Mouse (Mus musculus): ENCODE measurements at regions not wholly inside any gene's neighbourhood (a gene's known extent, or its start where the extent isn't known, plus 50 kb on each side); places are given as distances from the start of the nearest gene placed in this dataset.

DNA sequence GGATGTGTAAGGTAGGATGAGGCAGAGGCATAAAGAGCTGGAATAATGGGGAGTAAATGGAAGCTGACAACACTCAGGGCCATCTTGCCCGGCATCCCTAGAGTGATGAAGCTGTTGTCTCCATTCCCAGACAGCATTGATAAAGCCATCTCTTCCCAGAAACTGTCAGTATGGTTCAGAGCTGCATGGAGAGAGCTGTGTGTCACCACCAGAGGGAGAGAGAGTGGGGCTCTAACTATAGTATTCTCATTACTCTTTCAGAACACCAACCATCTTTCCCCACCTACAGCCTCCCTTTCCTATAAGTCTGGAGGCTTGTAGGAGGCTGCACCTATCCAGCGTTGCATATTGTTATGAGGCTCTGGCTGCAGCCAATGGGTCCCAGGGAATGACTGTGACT, 264.0 kb upstream of the Dusp10 start:
- DNase-seq (ENCODE audit: low spot score): no peak

DNA sequence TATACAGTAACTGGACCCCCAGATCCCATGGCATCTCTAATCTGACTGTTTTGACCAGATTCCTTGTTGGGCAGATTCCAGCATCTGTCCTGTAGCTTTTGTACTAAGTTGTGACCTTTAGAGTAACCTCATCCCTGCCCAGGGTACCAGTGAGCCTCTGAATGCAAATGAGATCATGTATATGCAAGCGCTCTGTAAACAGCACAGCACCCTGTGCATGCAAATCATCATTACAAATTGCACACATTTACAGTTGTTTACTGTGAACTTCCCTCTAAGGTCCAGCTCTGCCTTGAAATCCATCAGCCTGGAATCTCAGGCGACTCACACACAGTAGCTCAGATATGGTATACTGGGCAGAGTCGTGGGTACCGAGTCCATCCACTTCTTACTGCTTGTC, 258.6 kb upstream of the Dusp10 start:
- no peak for DNase-seq (ENCODE audit: low spot score)

DNA sequence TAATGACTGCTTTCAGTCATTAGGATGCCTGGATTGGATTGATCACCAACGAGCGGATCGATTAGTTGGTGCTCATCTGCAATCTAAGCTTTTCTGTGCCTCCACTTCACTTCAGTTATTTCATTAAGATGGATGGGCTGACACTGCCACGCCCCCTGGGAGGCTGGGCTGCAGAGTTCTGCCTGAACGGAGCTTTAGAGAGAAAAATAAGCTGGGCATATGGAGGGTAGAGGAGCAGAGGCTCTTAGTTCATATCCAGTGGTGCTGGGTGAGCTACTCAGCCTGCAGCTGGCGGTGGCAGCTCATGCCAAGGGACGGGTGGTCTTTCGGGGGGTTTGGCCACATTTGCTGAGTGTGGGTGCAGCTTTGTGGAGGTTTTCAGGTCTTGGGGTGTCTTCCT, 256.4 kb upstream of the Dusp10 start:
- no peak for DNase-seq (ENCODE audit: low spot score)

DNA sequence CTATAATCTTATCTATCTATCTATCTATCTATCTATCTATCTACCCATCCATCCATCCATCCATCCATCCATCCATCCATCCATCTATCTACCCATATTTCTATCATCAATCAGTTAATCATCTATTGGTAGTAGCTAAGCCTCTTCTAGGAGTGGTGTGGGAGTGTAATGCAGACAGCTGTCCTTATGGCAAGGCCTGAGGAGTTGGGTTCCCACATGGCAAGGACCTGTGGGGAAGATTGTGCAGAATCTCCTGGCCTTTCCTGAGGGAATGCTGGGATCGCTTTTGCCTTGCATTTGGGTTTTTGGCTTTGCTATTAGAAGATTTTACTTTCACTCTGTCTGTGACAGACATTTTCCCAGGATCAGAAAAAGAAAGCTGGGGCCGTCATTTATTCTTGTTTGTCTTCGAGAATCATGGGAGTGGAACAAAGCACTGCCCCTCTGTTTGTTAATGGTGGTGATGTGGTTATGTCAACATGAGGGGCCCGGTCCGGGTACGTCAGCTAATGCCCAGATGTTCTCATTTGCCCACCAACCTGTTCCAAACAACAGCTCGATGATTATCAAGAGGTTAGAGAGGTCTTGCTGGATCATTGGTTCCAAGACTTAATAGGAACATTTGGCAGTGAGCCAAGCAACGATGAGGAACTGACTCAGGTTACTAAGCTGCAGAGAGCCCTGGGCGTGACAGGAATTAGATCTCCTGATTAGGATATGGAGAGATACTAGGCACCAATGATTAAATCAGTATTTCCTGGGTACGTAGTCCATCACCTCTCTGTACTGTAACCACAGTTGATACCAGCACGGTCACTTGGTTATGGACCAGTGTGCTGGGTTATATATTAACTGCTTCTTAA, 249.0 kb upstream of the Dusp10 start:
- DNase-seq (ENCODE audit: low spot score): no peak

DNA sequence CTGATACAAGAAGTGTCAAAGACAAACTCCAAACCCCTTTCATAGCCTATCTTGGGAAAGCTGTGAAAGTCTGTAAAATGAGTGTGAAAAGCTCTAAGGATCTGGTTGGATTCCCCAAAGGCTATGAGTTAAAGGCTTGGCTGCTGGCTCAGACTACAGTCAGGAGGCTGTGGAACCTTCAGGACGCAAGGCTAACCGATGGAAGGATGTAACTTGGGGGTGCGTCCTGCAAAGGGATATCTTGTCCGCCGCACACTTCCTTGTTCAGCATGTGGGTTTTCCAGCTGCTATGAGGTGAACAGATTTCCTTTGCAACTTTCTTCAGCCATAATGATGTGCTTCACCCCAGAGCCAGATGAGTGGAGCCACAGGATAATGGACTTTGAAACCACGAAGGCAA, 240.3 kb upstream of the Dusp10 start:
- no peak for DNase-seq (ENCODE audit: low spot score)

DNA sequence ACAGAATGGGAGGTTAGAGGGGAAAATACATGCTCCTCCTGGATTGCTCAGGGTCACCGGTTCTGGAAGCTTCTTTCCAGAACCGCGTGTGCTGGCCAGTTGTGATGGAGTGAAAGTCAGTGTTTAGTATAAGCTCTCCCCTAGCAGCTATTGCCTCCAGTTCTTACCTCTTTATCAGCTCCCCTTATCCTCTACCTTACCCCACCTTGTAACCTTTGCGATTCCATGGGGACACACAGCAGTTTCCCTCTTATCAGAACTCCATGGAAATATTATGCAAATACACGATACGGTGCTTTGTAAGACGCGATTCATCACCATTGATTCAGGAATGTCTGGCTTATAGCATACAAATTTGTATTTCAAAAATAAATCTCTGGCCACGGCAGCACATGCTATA, 232.9 kb upstream of the Dusp10 start:
- no peak for DNase-seq (ENCODE audit: low spot score)

DNA sequence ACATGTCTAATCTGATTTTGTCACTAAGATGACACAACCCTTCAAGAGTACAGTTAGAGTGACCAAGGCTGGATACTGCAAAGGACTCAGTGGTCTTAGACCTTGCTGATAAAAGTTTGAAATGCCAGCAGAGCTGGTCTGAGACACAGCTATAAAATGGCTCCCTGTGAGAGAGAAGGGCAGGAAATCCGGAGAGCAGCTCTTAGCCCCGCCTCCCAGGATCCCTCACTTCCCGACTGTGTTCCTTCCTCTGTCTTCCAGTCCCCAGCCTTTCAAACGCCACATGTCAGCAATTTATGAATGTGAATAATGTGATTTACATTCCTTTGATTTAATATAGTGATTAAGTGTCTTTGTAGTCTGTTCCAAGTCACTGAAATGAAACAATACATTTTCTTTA, 232.3 kb upstream of the Dusp10 start:
- DNase-seq (ENCODE audit: low spot score): no peak

DNA sequence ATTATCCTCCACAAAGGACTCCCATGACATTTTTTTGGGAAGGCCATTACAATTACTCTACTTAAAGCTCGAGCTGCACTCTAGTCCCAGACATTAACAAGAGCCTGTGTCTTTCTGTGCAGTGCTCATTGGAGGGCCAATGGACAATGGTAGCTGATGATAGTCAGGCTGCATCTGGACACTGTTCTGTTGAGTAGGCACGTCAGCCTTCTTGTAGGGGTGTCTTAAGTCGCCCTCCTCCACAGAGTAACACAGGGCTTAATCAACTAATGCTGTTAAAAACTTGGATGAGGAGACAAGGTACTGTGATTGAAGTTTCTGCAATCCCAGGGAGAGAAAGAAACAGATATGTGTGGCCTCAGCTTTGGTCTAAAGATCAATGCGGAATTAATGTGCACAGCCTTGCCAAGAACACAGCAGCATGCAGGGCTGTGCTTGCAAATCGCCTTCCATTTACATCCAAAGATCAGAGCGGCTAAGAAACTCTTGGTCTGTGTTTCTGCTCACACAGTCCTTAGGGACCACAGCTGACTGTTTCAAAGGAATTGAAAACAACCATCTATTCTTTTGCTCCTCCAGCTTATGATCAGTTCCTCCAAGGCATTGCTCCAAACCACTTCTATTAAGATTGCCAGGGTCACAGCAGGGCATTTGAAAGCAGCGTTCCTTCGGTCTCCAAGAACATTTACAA, 229.5 kb upstream of the Dusp10 start:
- DNase-seq (ENCODE audit: low spot score): no peak

DNA sequence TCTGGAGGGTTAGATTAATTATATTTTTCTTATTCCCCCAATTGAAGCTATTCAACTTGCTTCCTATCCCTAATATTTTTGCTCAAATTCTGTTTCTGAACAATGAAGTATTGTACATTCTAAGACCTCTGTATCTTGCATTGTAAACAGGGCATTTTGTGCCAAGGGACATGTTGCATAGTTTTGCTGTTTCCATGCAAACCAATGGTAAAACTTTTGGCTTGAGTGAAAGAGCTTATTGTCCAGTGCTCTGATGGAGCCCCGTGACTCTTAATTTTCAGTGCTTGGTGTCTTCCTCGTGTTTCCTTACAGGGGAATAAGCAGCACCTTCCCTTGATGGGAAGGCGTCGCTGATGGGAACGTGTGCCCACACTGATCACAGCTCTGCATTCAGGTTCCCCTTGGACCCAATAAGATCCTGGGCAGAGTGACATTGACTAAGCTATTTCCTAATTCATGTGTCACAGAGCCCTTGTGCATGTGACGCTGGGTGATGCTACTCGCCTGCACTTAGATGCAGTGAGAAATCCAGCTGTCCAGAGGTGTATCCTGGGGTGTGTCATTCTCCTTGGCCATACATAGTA, 220.8 kb upstream of the Dusp10 start:
- DNase-seq (ENCODE audit: low spot score): no peak

DNA sequence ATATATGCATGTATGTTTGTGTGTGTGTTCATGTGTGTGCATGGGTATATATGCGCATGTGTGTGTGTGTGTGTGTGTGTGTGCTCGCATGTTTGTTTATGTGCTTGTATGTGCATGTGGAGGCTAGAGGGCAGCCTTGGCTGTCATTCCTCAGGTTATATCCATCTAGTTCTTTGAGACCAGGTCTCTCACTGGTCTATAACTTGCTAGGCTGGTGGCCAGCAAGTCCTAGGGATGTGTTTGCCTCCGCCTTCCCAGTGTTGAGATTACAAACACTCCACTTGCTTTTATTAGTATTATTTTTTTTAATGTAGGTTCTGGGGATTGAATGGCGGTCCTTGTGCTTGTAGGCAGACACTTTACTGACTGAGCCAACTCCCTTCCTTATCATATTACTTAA, 219.8 kb upstream of the Dusp10 start:
- DNase-seq (ENCODE audit: low spot score): no peak

DNA sequence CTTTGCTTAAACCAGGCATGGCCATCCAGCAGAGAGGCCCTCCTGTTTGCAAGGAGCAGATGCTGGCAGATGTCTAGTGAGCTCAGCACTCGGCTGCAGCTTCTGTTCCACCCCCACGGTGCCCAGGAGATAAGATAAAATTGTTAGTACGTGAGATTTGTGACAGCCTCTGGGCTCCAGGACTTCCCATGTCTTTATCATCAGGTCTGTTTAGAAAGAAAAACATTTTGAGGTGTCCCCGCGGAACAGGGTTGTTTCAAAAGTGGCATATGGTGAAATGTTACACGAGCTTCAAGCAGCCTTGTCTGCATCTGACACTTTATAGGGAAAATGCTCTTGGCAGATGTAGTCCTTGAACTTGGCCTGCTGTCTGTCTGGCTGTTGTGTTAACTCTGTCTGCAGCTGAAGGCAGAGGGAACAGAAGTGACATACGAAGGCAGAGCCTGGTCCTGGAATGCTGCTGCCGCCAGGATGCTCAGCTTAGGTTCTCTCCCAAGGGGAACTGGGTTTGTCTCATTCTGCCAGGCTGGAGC, 219.1 kb upstream of the Dusp10 start:
- no peak for DNase-seq (ENCODE audit: low spot score)

DNA sequence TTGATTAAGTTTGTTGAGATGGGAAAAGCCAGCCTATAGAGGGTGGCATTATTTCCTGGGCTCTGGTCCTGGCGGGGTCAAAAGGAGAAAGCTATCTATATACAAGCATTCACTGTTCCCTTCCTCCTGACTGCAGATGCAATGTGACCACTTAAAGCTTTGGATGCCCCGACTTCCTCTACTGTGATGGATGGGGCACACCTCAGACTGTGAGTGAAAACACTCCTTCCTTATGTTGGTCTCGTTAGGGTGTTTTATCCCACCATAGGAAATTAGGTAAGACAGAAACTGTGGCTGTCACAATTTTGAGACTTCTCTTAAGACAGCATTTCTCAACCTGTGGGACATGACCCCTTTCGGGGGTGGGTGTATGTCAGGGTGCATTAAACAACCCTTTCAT, 210.8 kb upstream of the Dusp10 start:
- DNase-seq (ENCODE audit: low spot score): no peak

DNA sequence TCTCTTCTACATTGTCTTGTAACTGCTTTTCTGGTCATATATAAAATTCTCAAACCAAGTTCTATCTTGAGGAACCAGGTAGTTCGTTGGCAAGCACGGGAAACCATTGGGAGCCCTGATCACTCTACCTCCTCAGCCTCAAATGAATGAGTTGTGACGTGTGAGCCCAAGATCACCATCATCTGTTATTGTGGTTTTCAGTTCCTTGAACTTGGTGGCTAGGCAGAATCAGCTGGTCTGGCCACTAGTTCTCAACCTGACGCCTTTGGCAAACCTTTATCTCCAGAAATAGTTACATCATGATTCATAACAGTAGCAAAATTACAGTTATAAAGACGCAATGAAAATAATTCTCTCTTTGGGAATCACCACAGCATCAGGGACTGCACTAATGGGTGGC, 209.7 kb upstream of the Dusp10 start:
- no peak for DNase-seq (ENCODE audit: low spot score)

DNA sequence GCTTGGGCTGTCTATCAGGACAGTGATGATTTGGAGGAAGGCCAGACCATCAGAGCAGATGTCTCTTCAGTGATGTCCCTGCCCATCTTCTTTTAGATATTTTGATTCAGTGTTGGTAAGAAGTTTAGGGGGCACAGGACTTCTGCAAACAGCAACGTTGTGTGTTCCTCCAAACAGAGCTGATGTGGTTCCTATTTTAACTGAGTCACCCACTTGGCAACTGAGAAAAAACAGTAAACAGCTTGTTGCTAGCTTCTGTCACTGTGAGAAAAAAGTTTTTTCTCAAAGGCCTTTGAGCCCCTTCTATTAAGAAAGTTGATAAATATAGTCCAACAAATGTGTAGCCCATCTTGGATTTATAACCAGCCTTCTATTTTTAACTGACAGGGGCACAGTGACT, 209.3 kb upstream of the Dusp10 start:
- no peak for DNase-seq (ENCODE audit: low spot score)

DNA sequence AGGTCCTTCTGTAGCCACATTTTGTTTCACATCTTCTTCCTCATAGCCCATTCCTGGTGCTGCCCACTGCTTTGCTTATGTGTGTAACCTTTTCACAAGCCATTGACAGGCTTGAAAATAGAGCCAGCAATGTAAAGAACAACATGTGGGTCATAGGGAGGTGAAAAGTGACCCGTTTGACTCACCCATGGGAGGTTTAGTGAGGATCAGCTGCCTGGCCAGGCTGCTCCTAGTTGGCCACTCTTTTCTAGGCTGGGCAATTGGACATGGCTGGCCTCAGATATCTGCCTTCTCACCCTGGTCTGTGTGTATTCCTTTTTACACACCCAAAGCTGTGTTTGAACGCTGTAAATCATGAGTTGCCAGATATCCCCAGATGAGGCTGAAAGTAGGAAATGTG, 208.8 kb upstream of the Dusp10 start:
- DNase-seq (ENCODE audit: low spot score): no peak

DNA sequence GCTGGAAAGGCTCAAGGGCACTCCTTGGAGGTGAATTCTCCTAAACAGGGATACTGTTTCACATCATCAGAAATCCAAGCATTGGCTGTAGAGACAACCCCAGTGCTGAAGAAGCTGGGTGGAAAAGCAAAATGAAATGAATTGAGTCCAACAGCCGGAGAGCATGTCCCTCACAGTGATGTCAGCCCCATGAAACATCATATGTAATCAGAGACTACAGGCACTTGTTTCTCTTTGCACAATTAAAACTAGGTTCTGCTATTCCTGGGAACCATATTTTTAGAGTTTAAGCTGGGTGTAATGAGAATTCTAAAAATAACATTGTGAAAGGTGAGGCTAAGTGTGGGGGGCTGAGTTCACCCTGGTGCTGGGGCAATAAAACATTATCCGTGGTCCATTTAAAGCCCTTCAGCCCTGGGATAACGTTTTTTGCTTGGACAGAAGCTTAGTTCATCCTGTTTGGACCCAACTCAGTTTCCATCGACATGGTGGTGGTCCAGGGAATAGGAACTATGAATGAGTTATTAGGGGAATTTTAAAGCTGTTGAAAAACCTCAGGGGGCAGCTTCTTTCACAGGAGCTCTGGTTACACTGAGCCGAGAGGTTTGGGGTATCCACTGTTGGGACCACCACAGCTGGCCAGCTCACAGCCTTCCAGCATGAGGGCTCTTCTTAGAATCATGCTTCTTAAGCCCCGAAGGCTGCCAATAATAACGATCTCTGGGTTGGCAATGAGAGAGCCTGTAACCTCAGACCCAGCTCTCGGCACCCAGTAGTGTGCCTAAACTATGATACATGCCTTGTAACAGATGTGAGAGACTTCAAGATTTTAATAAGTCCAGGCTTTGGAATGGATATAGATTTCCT, 206.0 kb upstream of the Dusp10 start:
- DNase-seq (ENCODE audit: low spot score): no peak

DNA sequence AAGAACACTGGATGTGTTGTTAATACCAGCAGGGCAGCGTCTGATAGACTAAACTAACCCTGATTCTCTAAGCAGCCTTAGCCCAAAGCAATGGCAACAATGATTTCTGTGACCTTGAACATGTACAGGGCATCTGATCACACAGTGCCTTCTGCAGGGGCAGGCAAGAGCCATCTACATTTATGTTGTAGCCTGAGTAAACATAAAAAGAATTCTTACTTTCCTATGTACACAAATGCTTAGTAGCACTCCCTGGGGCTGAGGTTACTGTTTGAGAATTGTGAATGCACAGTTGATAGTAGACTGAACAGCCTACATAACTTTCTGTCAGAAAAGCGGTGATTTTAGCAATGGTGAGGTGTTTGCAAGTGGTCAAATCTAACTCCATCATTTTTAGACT, 204.9 kb upstream of the Dusp10 start:
- DNase-seq (ENCODE audit: low spot score): no peak

DNA sequence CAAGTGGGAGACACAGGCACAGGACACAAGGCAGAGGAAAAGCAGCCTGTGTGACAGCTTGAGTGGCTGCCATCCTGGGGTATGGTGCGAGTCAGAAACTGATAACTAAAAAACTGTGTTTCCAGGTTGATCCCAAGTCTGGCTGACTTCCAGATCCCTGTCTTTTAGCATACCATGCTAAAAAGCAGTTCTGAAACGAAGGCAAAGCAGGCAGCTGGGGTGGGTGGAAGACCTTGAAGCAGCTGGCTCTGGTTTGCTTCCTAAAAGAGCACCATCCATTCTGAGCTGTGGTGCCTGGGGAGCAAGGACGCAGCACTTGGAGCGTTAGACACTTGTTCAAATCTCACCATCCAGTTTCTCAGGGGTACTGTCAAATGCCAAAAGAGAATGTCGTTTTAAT, 192.5 kb upstream of the Dusp10 start:
- no peak for DNase-seq (ENCODE audit: low spot score)

DNA sequence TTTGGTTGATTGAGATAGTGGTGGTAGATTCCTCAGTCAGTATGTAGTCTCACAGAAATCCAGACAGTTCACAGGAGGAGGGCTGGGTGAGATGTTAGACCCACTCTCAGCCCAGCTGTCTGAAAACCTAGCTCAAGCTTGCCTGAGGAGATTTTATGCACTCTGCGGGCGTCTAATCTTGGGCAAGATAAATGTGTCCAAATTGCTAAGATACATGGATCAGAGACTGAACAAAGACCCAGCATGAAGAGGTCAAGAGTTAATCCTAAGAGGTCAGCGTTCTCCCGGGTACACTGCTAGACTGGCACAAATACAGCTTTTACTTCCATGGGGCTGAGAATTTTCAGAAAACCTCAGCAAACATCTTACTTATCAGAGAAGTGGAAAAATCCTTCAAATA, 186.8 kb upstream of the Dusp10 start:
- no peak for DNase-seq (ENCODE audit: low spot score)

DNA sequence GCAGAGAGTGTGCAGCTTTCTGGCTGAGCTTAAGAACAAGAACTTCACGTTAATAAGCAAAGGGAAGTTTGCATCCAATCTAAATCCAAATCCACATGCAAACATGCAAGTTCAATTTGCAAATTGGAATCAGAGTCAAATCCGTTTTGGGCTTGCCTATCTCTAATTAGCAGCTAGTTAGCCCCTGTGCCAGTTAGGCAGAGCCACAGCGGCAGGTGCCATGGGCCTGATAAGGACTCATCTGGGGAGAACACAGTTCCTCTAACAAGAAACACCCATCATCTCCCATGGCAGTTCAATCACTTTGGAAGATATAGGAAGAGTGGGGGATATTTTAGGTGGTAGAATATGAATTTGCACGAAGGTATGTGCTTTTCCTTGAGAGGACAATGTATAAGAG, 168.0 kb upstream of the Dusp10 start:
- no peak for DNase-seq (ENCODE audit: low spot score)

DNA sequence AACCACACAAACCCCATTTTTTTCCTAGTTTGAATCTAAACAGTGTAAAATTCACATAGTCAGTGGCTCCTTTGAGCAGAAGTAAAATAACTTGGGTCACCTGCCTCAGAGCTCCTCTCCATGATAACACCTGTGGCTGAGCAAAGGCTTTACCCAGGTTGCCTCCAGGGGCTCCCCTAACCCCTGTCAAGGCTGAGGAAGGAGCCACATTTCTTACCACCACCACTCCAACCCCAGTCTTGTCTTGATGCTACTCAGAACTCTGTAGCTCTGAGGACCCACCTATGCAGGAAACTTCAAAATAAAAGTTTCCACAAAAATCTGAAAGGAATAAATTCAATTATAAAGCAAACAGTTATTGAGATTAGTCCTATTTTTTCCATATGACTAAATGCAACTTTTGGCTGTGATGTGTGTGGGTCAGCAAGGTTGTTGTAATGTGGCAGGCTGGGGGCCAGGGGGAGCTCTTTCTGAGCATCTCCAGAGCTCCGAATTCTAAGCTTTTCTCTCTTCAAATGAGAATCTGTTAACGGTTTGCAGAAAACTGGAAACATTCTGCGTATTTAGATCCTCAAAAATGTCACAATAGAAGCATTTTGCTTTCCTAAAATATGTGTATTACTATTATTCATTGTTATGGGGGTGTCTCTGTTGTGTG, 159.0 kb upstream of the Dusp10 start:
- no peak for DNase-seq (ENCODE audit: low spot score)

DNA sequence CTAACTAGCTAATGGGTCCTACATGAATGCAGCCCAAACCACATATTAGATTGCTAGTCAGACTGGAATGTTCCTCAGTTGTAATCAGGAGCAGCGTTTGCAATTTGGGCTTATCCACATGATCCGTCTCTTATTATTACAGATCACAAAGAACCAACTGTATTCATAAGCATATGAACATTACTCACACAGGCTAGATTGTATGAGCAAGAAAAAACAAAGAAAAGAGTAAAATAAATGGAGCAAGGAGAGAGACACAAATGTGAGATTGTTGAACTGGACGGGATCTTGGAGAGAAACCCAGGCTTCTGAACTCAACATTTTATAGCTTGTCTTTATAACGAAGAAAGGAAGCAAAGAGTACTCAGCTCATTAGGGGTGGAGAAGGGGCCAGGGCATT, 148.0 kb upstream of the Dusp10 start:
- DNase-seq (ENCODE audit: low spot score): no peak

Data from ovary, adult 18-20 months (tissue).